Mouse (Mus musculus) adipocyte (in vitro differentiated cells): ENCODE results near the gene Nol7.

Experiments used
- DNase-seq: peaks from one replicate; pipeline ENCODE4 v3.0.0-alpha.2; 2016; ENCODE audit warnings: low spot score

The Nol7 gene

DNA sequence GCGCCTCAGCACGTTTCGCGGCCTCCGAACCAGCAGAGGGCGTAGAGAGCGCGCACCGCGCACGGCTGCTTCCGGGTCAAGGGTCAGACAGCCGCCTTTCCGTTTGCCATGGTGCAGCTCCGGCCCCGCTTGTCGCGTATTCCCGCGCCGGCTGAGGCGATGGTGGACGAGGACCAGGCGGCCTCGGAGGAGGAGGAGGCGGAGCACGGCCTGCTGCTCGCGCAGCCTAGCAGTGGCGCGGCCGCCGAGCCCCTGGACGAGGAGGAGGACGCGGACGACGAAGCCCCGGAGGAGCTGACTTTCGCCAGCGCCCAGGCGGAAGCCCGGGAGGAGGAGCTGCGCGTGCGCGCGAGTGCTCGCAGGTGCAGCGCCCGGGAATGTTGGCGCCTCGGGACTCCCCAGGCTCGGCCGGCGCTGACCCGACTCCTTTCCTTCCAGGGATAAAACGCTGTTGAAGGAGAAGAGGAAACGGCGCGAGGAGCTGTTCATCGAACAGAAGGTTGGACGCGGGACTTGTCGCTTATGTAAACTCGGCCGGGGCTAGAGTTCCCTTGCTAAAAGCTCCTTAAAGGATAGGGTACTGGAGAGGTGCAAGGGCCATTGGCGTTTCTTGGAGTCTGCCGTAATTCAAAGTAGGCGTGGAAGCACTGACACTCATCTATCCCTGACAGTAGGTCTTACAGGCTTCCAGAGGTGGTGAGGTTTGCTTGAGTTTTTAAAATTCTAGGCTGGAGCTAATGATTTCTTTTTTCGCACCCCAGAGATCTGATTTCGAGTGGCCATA, at the start of gene Nol7:
Nol7 (plus strand) TSS at position 94 of the 784 bp plus-strand sequence.
- peak; percentile 92 for DNase-seq

DNA sequence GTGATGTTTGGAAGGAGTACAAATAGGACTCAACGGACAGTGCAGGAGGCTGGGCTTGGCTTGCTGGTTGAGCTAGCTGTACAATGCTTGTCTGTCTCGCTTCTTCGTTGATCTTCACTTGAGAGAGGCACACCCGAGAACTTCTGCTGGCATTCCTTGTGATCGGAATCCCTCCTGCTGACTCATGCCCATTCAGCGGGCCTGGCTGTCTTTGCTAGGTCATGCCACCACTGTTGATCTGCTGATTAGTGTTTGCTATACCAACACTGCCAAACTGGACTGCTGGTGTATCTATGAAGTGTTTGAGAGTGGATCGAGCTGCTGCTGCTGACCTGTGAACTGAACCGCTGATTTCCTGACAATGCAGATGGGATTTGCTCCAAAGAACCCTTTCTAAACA, 48.8 kb upstream of the Nol7 start:
- DNase-seq = no peak

DNA sequence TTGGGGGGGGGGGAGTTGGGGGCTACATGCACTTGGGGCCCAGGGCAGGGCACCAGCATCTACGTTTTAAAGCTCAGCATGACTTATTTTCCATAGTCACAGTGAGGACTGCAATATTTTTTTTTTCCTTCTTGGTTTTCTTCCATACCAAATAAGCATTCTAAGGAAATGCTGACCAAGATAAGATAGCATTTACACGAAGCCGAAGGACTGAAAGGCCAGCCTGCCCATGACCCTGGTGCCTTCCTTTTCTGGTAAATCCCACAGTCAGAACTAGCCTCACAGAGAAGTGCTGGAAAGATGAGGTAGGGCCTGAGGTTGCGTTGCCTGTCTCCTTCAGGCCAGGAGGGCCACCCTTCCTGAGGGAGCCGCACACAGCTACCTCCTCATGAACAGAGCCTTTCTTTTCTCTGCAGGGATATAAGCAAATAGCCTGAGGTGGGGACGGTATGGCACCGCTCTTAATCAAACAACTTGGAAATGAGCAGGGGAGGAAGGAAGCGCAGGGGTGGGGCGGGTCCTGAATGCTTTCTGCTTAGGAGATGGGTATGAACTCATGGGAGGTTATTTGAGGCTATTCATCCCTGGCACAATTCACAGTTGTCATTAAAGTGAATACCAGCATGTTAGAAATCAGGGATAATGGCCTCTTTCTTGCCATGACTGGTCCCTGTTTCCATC, 47.6 kb upstream of the Nol7 start:
- no peak for DNase-seq

GRCm38 (mm10) chr13:43353356-43353755, 44.8 kb upstream of the Nol7 start:
- DNase-seq = no peak

DNA sequence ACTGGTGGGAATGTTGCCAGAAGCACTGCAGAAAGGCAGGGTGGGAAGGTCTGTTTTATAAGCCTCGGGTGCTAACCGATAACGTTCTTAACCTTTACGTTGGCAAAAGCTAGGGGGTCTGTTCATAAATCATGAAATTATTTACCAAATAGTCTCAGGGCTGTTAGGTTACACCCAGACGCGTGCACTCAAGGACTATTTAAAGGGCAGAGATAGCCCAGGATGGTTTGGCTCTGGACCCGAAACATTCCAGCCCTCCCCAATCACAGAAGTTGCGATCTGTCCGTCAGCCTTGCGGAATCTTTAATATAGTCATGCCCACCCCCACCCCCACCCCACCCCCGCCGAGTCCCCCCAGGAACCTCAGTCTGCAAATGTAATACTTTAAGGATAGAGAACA, 43.8 kb upstream of the Nol7 start:
- DNase-seq = no peak

GRCm38 (mm10) chr13:43356346-43357125, 41.7 kb upstream of the Nol7 start:
- no peak for DNase-seq

GRCm38 (mm10) chr13:43360534-43360933, 37.7 kb upstream of the Nol7 start:
- DNase-seq = peak; percentile 17

DNA sequence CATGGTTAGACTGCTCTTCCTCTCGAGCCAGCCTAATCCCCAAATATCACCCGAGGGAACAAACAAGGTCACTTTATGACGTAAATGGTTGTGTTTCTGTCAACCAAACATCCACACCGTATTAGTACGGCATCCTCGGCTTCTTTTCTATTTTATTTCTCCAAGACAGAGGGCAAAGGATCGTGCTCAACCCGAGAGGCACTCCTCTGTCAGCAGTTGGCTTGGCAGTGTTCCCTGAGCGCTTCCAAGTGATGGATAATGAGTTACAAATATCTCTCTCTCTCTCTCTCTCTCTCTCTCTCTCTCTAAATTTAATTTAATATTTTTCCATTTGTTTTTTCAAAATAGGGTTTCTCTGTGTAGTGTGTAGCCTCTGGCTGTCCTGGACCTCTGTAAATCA, 35.8 kb upstream of the Nol7 start:
- DNase-seq = no peak

GRCm38 (mm10) chr13:43364985-43365824, 33.0 kb upstream of the Nol7 start, which contains the start of gene Sirt5:
TSS of gene Sirt5 (plus strand) at chr13:43365496.
- DNase-seq = peak; percentile 34

DNA sequence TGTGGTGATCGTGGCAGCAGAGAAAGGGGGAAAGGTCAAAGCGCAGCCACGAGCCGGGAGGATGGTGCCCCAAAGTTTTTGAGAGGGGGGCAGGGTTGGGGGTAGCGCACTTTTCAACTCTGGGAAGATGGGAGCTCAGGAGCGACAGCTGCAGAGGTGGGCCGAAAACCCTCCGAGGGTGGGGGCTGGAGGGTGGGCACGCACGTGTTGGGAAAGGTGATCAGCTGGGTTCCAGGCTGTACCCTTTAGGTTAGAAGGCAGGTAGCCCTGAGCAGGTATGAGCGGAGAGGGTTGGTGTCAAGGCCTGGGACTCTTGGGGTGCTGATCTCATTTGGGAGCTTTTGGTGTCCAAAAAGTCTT, 32.4 kb upstream of the Nol7 start:
- DNase-seq = no peak

GRCm38 (mm10) chr13:43370063-43370462, 28.1 kb upstream of the Nol7 start:
- no peak for DNase-seq

GRCm38 (mm10) chr13:43372892-43373291, 25.3 kb upstream of the Nol7 start:
- DNase-seq = no peak

DNA sequence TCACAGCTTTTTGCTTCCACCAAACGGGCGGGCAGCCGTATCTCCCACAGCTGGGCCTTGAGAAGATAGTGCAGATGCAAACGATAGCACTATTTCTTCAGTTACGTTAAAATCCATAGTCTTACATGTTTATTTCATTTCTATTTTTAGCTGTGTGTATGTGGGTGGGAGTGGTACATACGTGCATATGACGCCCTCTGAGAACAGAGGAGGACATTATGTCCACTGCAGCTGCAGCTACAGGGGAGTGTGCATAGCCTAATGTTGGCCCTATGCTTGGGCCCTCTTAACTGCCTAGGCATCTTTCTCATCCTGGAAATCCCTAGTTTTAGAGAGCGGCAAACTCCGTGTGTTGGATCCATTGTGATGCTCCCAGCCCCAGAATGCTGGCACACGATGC, 24.0 kb upstream of the Nol7 start:
- no peak for DNase-seq

DNA sequence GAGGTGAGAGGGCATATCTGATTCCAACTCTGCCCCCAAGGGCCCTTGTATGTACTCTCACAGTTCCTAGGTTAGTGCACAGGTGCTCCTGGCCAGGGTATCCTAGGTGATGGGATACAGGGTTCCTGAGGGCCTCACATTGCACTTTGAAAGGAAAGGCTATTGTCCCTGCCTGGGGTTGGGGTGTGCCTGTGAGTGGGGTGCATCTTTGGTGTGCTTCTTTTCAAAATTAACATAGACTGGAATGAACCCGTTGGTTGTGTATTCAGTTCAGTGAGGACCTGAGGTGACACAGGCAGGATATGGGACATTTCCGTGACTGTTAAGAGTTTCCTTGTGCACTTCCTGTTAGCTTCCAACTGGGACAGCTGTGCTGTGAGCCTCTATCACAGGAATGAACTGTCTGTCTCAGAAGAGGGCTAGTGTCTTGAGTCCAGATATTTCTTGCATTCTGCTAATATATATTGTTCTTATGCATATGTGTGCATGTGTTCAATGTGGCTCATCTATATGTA, 23.2 kb upstream of the Nol7 start:
- no peak for DNase-seq

GRCm38 (mm10) chr13:43379989-43380388, 18.2 kb upstream of the Nol7 start:
- DNase-seq = no peak

DNA sequence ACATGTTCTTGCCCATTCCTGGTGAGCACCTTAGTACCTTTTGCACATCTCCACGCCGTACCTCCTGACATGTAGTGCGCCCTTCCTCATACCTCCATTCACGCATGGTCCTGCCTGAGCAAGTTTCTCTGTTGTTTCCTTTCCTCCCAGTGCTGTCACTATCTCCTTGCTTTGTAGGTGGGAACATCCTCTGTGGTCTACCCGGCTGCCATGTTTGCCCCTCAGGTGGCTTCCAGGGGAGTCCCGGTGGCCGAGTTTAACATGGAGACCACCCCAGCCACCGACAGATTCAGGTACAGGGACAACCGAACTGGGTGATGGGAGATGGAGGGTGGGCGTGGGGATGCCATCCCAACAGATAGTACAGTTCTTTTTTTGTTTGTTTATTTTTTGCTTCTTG, 12.9 kb upstream of the Nol7 start:
- DNase-seq = no peak

GRCm38 (mm10) chr13:43397700-43398296, 392 bp upstream of the Nol7 start:
- DNase-seq = no peak

GRCm38 (mm10) chr13:43399576-43399975, 1.4 kb downstream of the Nol7 start:
- DNase-seq = no peak

DNA sequence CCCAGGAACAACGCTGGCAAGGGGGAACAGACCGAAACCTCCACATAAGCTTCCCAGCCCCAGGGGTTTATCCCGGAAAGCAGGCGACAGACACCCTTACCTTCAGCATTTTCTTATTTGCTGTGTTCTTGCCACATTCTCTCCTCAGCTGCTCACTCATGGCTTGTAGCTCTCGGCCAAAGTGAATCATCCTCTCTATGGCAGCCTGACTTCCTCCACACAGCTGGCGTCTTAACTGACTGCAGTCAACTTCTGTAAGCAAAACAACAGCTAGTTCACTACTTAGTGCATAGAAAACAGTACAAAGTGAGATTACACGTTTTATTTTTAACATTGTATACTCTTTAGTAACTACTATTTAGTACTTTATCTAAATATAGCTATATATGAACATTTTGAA, 14.1 kb downstream of the Nol7 start:
- DNase-seq = no peak

GRCm38 (mm10) chr13:43413611-43414010, 15.4 kb downstream of the Nol7 start:
- no peak for DNase-seq

DNA sequence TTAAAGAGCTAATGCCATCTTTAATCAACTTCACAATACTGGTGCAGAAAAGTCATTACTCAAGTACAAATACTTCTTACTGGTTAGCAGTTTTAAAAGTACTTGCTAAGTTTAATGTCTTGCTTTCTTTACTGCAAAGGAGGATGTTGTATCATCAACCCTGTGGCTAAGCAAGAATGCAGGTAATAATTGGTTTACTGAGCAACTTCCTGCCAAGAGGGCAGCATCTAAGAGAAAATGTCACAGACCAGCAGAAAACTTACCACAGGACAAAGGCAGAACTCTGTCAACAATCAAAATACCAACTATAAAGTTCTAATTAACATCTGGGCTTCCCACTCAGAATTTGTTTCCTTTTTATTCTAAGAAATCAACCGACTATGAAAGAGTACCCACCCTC, 17.1 kb downstream of the Nol7 start:
- DNase-seq = no peak
